Mouse (Mus musculus) frontal cortex, adult 2 months (tissue): Measurements from ENCODE around the gene Mtx3. TPM values are rescaled to one million over a fixed set of nuclear protein-coding genes. Genes with fewer than 3 reads are reported as not detected.

Experiments
- DNase-seq, 2 experiments: peaks; one replicate each; pipeline ENCODE4 v3.0.0; 2022; ENCODE audit warnings: low spot score in 1 of 2; ENCODE audit errors: extremely low spot score in 1 of 2
- polyA plus RNA-seq: library from polyadenylated mRNA; depleted of rRNA; stranded (reverse); fragments of >200 nt; gene quantifications from 2 replicates; pipeline ENCODE4 v1.2.3, GENCODE M21; 2012; rRNA removed

Mtx3 gene
- 23.2 and 27.7 TPM in 2 replicates for polyA plus RNA-seq

GRCm38 (mm10) chr13:92844586-92845221 lies at the start of gene Mtx3:
Gene Mtx3 (plus strand): TSS chr13:92844760.
- DNase-seq, result peak; percentile 61 to 87

DNA sequence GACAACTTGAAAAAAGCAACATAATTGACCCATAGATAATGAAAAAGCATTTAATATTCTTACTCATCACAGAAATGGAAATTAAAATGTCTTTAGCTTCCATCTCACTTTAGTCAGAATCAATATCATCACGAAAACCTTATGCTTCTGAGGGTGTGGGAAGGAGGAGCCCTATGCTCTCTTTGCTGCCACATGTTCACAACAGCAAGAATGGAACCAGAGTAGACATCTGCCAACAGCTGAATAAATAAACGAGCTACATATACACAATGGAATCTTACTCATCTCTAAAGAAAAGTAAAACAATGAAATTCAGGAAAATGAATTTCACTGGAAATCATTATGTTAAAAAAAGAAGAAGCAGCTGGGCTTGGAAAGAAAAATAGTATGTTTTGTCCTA lies 45.7 kb upstream of the Mtx3 start:
- DNase-seq, result no peak

- DNase-seq, result peak; percentile 15 to 38
Measured at GRCm38 (mm10) chr13:92799306-92799925, 45.1 kb upstream of the Mtx3 start.

DNA sequence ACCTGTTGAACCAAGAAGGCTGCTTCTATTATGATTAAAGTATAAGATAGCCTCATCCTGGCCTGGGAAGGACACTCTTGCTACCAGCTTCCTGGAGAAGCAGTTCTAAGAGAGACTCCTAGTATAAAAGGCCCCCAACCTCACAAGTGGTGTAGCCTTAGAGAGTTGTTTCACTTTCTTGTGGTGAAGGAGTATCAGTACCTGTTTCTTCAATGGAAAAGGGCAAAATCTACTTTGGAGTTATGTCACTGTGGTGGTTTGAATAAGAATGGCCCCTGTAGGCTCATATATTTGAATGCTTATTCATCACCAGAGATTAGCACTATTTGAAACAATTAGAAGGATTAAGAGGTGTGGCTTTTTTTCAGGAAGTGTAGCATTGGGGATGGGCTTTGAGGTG lies 37.8 kb upstream of the Mtx3 start:
- no peak for DNase-seq

DNA sequence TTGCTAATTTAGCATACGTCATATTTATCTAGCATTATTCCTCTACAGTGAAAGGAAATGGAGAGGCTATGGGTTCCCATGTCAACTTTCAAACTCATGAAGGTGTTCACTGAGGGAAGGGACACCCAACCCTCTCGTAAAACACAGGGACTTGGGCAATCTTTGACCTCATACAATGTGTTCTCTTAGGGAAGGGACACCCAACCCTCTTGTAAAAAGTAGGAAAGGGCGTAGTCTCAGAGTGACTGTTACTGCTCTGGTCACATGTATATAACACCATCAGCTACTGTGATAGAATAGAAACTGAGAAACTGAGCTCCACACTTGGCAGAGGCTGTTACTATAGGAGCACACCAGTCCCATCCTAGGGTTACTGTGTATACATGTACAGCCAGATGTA lies 36.7 kb upstream of the Mtx3 start:
- DNase-seq, result no peak

GRCm38 (mm10) chr13:92810592-92810991 lies 34.0 kb upstream of the Mtx3 start:
- DNase-seq, result peak; percentile 14 to 55

- no peak for DNase-seq
Measured at GRCm38 (mm10) chr13:92816329-92816728, 28.2 kb upstream of the Mtx3 start.

- DNase-seq, result no peak
Measured at GRCm38 (mm10) chr13:92817357-92817756, 27.2 kb upstream of the Mtx3 start.

GRCm38 (mm10) chr13:92828820-92829219 lies 15.7 kb upstream of the Mtx3 start:
- no peak for DNase-seq

GRCm38 (mm10) chr13:92833162-92833561 lies 11.4 kb upstream of the Mtx3 start:
- DNase-seq, result no peak

DNA sequence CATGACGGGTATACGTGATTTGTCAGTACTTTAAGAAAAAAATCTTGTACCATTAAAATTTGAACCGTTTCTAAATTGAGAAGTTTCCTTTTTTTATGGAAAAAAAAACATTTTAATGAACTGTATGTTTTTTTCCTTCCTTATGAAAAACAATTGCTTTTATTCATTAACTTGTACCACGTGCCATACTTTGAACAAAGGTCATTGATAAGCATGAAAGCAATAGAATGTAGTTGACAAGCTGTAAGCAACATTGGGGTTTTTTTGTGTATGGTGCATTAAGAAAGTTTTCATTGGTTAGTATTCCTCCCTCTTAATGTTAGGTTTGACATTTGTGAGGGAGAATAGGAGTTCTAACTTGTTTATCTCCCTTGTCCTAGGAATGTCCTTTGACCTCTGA lies 1.9 kb downstream of the Mtx3 start:
- no peak for DNase-seq

- no peak for DNase-seq
Measured at GRCm38 (mm10) chr13:92847336-92847735, 2.8 kb downstream of the Mtx3 start.

DNA sequence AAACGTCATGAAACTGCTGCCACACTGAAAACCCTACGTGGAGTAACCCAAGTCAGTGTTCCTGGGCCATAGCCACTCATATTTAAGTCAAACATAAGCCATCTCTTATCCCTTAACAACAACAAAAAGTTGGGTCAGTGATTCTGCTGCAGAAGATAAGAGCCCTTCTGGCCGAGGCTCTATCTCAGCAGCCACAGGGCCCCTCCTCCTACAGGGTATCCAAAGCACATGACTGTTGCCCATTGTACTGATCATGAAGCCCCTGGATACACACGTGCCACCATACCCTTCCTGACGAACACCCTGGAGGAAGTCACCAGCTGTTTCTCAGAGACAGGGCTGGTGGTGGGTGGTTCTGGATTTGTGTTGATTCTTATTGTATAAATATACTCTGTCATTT lies 3.4 kb downstream of the Mtx3 start:
- no peak for DNase-seq

- DNase-seq, result no peak
Measured at GRCm38 (mm10) chr13:92855901-92856300, 11.3 kb downstream of the Mtx3 start.

DNA sequence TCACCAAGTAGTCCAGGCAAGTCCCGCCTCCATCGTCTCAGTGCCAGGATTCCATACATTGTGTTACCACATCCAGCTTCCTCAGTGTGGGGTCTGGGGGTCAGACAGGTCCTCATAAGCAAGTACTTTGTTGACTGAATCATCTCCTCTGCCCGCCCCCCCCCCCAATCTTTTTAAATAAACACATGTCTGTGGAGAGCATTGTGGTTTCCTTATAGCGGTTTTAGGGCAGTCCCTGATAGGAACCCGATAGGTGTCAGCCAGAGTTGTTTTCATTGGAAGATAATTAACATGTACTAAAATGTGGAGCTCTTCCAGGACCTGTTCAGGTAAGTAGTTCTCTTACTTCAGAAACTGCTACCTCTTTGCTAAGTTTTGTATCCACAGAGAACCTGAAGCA lies 14.2 kb downstream of the Mtx3 start:
- no peak for DNase-seq

DNA sequence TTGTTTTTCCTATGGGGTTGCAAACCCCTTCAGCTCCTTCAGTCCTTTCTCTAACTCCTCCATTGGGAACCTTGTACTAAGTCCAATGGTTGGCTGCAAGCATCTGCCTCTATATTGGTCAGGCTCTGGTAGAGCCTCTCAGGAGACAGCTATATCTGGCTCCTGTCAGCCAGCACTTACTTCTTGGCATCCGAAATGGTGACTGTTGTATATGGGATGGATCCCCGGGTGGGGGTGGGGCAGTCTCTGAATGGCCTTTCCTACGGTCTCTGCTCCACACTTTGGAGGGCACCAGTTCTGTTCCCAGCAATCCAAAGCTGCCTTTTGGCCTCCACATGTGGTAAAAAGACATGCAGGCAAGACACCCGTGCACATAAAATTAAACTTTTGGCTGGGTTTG lies 15.4 kb downstream of the Mtx3 start:
- DNase-seq, result no peak

DNA sequence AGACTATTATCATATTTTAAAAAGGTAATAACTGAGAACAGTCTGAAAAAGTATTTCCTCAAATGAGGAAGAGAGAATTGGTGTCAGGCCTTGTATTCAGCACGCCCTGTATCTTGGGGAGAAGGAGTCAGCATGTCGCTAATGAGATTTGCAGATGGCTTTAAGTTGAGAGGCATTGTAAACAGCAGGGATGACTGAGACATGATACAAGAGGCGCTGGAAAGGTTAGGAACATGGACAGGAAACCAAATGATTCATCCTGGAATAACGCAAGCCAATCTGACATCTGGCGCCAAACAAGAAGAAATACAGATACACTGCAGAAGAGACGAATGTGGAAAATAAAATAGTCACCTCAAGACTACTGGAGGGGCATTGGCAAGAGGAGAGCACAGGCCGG lies 20.8 kb downstream of the Mtx3 start:
- DNase-seq, result no peak

GRCm38 (mm10) chr13:92866680-92867079 lies 22.1 kb downstream of the Mtx3 start:
- DNase-seq, result no peak

DNA sequence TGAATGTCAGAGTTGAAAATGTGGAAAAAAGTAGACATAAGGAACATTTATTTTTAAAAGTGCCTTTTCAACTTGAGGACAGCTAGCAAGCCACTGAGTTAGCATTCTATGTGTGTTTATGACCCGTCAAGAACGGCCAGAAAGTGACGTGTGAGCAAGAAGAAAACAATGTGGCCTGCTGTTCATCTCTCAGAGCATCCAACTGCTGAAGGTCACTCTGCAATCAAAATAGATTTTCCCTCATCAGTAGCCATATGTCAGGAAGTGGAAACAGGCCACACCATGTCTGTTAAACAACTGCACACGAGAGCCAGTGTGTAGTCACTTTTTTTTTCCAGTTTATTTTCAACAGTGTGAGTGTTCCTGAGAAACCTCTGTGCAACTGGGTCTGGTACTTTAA lies 35.0 kb downstream of the Mtx3 start:
- DNase-seq, result no peak

DNA sequence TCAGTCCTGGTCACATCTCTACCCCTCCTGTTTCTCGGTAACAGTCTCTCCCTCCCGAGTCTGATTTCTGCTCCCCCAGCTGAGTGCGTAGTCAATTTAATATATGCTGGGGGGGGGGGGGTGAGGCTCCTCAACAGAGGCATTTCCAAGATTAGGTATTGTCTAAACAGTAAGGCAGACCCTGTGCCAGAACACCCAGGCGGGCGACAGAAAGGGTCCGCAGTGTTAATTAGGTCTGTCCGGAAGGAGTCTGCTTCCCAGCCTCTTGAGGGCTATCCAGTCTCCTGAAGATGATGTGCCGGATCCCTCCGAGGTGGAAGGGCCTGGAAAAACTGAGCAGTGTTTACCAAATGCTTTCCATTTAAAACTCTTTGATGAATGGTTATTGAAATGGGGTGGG lies 35.4 kb downstream of the Mtx3 start:
- DNase-seq, result no peak

DNA sequence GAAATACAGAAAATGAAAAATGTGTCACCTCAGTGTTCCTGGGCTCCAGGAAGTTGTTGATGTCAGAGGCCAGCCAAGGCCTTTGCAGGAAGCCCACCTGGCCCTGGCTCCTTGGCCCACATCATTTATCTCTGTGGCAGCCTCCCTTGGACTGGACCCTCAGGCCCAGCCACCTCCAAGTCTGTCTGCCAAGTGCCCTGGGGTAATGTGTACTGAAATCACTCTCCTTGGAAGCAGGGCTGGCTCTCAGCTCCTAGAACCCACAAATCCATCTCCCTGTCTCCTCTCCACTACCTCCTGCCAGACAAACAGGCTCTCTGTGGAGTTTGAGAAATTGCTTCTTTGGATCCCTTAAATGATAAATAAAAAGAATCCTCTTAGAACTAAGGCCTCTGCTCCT lies 36.0 kb downstream of the Mtx3 start:
- no peak for DNase-seq

GRCm38 (mm10) chr13:92882271-92882985 lies 37.9 kb downstream of the Mtx3 start:
- DNase-seq, result no peak
